Mouse (Mus musculus) MEL (cell line): ENCODE results near the gene Ccdc159.

Source experiments
- CTCF ChIP-seq, 3 experiments: IDR thresholded peaks in 2 of 3; conservative IDR thresholded peaks in 1 of 3; 2 replicates each; pipeline ENCODE4 v1.5.1; 2011 to 2012; ENCODE audit warnings: low read length in 3 of 3, low read depth in 2 of 3, mild to moderate bottlenecking in 2 of 3, improper control_type of control experiment in 1 of 3, inconsistent platforms in 1 of 3, mixed read lengths in 1 of 3, moderate library complexity in 1 of 3; ENCODE audit not compliant: control insufficient read depth in 1 of 3, insufficient read depth in 1 of 3, poor library complexity in 1 of 3, severe bottlenecking in 1 of 3
- EP300 ChIP-seq, 2 experiments: IDR thresholded peaks; 2 replicates each; pipeline ENCODE4 v1.6.1; 2011; ENCODE audit warnings: improper control_type of control experiment in 2 of 2, low read length in 2 of 2, low read depth in 1 of 2, mild to moderate bottlenecking in 1 of 2
- MAFK ChIP-seq: IDR thresholded peaks from 2 replicates; pipeline ENCODE4 v1.6.1; 2011; ENCODE audit warnings: low read depth, mild to moderate bottlenecking, low read length, improper control_type of control experiment, borderline replicate concordance
- MAX ChIP-seq: IDR thresholded peaks from 2 replicates; pipeline ENCODE4 v1.6.1; 2011; ENCODE audit warnings: low read length, improper control_type of control experiment
- MXI1 ChIP-seq: IDR thresholded peaks from 2 replicates; pipeline ENCODE4 v1.6.1; 2011; ENCODE audit warnings: mild to moderate bottlenecking, low read depth, low read length, improper control_type of control experiment
- POLR2A ChIP-seq, 2 experiments: IDR thresholded peaks; 2 replicates each; pipeline ENCODE4 v1.6.1; 2011 to 2012; ENCODE audit warnings: low read length in 2 of 2, mild to moderate bottlenecking in 2 of 2, control low read depth in 1 of 2, improper control_type of control experiment in 1 of 2, low read depth in 1 of 2, moderate library complexity in 1 of 2; ENCODE audit not compliant: control insufficient read depth in 1 of 2, insufficient read depth in 1 of 2, poor library complexity in 1 of 2
- POLR2AphosphoS2 ChIP-seq: IDR thresholded peaks from 2 replicates; pipeline ENCODE4 v1.6.1; 2011; ENCODE audit warnings: low read length, improper control_type of control experiment
- USF1 ChIP-seq: IDR thresholded peaks from 2 replicates; pipeline ENCODE4 v1.6.1; 2014; ENCODE audit warnings: low read depth, mild to moderate bottlenecking, inconsistent platforms, low read length, improper control_type of control experiment, moderate library complexity
- ZNF384 ChIP-seq: IDR thresholded peaks from 2 replicates; pipeline ENCODE4 v1.6.1; 2012; ENCODE audit warnings: low read depth, mild to moderate bottlenecking, inconsistent platforms, low read length, improper control_type of control experiment

- no peak for TF ChIP-seq EP300 (IDR thresholded peaks at IDR 0.05; ENCODE audit: low read depth in 1 of 2, low read length in 2 of 2)
- TF ChIP-seq CTCF (IDR thresholded peaks at IDR 0.05 in 2 of 3, conservative IDR thresholded peaks at IDR 0.05 in 1 of 3; ENCODE audit: control insufficient read depth in 1 of 3, insufficient read depth in 1 of 3, low read depth in 2 of 3, low read length in 3 of 3, poor library complexity in 1 of 3, severe bottlenecking in 1 of 3) = no peak
- TF ChIP-seq MAX = no peak
- no peak for TF ChIP-seq POLR2A (IDR thresholded peaks at IDR 0.05; ENCODE audit: control insufficient read depth in 1 of 2, insufficient read depth in 1 of 2, low read depth in 1 of 2, low read length in 2 of 2, poor library complexity in 1 of 2)
- TF ChIP-seq MAFK = no peak
- TF ChIP-seq POLR2AphosphoS2 = no peak
- no peak for TF ChIP-seq ZNF384
- no peak for TF ChIP-seq USF1
- no peak for TF ChIP-seq MXI1
These were observed 10.5 kb downstream of the Ccdc159 start for GRCm38 (mm10) chr9:21937711-21938175.
